Mouse (Mus musculus) left cerebral cortex, postnatal 10 days (tissue): ENCODE results near the gene Fkbp6. TPM values are rescaled to one million over a fixed set of nuclear protein-coding genes. Genes with fewer than 3 reads are reported as not detected.

Experiments
- DNase-seq, 2 experiments: peaks; one replicate each; pipeline ENCODE4 v3.0.0; 2021 to 2022; ENCODE audit warnings: low spot score in 2 of 2, mixed read lengths in 1 of 2; ENCODE audit errors: extremely low spot score in 1 of 2
- intact Hi-C: fragments of 180-260 bp; cut with DNase I; formaldehyde crosslinking; loops from one replicate; pipeline ENCODE4 v1.15.1; 2025
- microRNA-seq: library from miRNA; unstranded; fragments of <30 nt; microRNA quantifications from one replicate; pipeline ENCODE4 v1.2.0, GENCODE M21; 2022
- total RNA-seq, 2 experiments: library from RNA; stranded (reverse); gene quantifications; 2 replicates each; pipeline ENCODE4 v1.2.3; 2021

Fkbp6 gene
- total RNA-seq, 2 experiments from 2014 or later = 0.65 TPM; not detected in 1

DNA sequence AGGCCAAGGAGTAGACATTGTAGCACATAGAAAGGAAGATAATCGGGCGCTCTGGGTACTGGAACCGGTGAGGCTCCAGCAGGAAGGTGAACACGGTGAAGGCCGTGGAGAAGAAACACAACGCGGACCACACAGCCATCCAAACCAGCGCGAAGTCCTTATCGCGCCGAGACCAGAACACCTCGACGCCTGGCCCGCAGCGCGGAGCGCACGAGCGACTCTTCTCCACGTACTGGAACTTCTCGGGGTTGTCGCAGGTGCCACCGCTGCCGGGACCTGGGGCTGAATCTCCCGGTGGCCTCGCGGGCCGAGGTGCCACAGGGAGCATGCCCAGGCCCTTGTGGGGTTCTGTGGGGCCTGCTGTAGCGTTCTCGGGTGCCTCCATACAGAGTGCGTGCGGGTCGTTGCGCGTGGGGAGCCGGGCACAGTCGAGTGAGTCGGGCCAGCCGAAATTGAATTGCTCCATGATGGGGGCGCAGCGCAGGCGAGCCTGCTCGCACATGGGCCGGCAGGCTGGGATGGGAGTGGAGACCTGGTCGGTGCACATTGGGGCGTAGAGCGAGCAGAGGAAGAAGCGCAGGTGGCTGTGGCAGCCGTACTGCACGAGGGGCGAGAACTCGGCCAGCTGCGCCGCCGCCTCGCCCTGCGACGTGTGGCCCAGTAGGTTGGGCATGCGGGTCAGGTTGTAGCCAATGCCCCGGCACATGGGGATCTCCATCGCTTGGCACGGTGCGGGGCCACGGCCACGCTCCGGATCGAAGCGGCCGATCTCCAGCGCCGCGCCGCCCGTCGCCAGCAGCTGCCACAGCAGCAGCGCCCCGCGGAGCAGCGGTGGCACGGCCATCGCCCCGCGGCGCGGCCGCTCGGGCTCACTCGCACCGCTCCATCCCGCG is 99.4 kb downstream of the Fkbp6 start:
- peak in 1 of 2 experiments; percentile 48 for DNase-seq
- intact Hi-C loops = no loop called here

DNA sequence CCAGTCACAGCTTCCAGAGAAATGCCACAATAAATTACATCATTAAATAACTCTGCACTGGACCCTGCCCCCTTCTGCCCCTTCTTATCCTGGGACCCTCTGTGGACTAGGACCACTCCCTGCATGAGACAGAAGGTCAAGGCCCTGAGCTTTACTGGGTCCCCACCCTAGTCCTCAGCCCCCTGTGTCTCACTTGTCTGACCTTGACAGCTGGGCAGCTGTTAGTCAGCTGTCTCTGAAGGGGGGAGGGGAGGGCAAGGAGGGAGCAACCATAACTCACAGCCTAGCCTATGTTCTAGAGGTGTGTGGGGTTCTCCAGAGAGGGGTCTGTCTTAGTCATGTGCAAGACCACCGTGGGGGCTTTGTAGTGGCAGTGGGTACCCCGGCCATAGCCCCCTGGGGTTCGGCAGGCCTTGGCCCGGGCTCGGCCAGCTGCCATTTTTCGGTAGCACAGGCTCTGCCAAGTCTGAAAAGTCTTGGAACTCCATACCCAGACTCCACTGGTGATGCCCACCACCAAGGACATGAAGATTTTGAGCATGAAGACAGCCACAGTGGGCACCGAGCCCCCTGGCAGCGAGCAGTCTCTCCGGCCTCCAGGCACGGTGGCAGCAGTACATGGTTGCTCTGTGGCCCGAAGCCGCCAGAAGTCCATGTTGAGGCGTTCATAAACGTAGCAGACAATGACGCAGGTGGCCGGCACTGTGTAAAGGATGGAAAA is 100.7 kb downstream of the Fkbp6 start:
- intact Hi-C loops = no loop called here
- DNase-seq = no peak

DNA sequence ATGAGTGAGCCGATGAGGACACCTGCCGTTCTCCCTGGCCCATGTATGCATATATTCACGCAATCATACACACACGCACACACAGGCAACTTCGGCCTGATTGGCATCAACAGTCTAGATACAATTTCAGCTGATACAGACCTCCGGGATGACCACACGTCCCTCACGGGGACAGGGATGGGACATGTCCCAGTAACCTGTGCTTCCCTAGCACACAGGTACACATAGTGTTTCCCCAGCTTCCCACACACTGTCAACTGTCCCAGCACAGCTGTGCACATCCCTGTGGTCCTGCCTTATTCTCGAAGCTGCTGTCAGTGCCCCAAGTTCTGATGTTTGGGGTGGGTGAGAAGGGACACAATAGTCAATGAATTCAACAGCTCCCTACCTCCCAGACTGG is 102.5 kb downstream of the Fkbp6 start:
- no peak for DNase-seq
- intact Hi-C loops = no loop called here

DNA sequence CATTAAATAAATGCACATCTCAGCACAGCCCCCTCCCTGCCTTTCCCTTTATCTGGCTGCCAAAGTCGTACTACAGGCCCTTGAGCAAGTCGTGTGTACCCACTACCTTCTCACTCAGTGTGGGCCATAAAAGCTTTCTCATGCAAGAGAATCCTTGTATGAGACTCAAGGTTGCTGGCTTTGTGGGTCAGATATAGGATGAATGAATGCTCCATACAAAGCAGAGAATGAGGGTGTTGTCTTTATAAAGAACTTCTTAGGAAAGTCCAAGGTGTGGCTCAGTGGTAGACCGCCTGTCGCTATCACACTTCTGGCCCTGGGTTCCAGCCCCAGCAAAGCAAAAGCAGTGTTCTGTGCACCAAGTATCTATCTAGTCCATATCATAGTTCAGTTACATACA is 103.3 kb downstream of the Fkbp6 start:
- intact Hi-C loops = no loop called here
- DNase-seq = no peak

DNA sequence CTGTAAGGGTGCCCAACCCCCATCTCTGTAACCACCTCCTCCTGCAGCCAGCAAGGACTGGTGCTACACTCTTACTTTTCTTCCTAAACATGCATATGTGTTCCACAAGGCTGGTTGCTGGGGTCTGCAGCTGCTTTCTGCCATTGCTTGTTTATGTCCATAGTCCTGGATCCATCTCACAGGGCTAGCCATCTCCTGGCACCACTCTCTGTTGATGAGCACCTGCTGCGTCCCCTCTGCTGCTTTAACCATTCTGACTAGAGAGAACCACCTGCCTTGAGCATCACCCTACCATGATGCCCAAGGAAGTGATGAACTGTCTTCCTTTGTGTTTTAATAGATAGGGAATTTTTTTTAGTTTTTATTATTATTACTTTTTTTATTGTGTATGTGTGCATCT is 106.7 kb downstream of the Fkbp6 start:
- no peak for DNase-seq
- intact Hi-C loops = no loop called here

DNA sequence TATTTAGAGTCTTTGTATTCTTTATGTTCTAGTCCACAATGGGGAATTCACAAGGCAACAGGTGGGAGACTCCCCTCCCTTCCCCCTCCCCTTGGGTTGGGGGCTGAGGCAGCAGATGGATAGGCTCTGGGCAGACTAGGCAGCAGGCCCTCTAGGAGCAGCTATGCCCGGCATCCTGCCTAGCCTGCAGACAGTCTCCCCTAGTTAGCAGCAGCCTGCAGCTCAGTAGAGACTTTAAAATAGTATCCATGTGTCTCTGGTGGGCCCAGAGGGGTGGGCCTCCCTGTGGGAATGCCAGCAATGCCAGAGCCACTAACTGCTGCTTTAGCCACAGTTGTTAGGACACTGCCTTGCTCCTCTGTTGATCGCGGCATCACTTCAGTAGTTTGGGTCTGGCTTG is 107.2 kb downstream of the Fkbp6 start:
- intact Hi-C loops = no loop called here
- no peak for DNase-seq

DNA sequence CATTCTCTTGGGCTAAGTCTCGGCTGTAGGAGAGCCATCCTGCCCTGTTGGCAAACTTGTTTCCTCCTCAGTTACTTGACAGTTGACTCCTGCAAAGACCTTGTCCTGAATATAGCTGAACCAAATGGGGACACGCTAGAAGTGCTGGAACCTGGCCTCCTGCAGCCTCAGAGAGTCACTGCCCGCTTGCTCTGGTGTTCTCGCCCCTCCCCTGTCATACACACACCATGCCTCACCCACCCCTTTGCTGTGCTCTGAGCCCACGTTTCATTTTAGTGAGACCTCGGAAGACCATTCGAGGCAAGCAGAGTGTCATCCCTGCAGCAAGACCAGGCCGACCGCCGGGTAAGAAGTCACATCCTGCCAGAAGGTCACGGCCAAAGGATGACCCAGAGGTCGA is 107.7 kb downstream of the Fkbp6 start:
- intact Hi-C loops = no loop called here
- DNase-seq = no peak

Small RNA genes lying within 50 kb of the gene (microRNA-seq; reads per million reads assigned to microRNA genes)
- gene Mir7033 = 2.9 reads per million, percentile 2 among the genes with 10 or more reads in this experiment

Other genes starting within 250 kb of the Fkbp6 start
- 10 to 100 TPM; 23.3 to 23.6 TPM for gene Tbl2, start 200.4 kb downstream of the Fkbp6 start, total RNA-seq
- gene Bcl7b, start 181.8 kb downstream of the Fkbp6 start, total RNA-seq = 10 to 100 TPM; 29.4 to 33.0 TPM
- 10 to 100 TPM; 44.6 to 45.7 TPM for gene Baz1b, start 162.8 kb downstream of the Fkbp6 start, total RNA-seq
- 1 to 10 TPM; 8.8 to 9.0 TPM for gene Fzd9, start 98.8 kb downstream of the Fkbp6 start, total RNA-seq
- not detected for gene Trim50, start 3.3 kb upstream of the Fkbp6 start, total RNA-seq
- gene Nsun5, start 19.9 kb upstream of the Fkbp6 start, total RNA-seq = 10 to 100 TPM; 20.4 to 25.7 TPM
- gene Pom121, start 44.5 kb upstream of the Fkbp6 start, total RNA-seq = 10 to 100 TPM; 37.5 to 39.1 TPM
- gene Hip1, start 195.1 kb upstream of the Fkbp6 start, total RNA-seq = 10 to 100 TPM; 80.5 to 85.2 TPM
- gene Ccl26, start 213.5 kb upstream of the Fkbp6 start, total RNA-seq = not detected
- under 1 TPM in 1 of 2 experiments, not detected in 1; 0.28 TPM for gene Ccl24, start 223.0 kb upstream of the Fkbp6 start, total RNA-seq